Mouse (Mus musculus): Measurements from ENCODE around the gene Ramp2.

Ramp2 gene

DNA sequence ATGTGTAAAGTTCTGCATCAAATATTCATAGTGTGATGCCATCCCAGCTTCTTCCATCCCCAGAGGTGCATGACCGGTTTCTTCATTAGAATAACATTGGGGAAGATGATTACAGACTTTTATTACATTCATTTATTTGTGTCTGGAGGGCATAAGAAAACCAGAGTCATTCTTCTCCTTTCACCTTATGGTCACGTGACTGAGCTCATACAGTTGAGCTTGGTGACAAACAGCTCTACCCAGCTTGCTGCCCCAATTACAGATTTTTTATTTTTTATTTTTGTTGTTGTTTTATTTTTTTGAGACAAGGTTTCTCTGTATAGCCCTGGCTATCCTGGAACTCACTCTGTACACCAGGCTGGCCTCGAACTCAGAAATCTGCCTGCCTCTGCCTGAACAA, 26.6 kb downstream of the Ramp2 start:
- DNase-seq (ENCODE audit: low read depth) = no peak

DNA sequence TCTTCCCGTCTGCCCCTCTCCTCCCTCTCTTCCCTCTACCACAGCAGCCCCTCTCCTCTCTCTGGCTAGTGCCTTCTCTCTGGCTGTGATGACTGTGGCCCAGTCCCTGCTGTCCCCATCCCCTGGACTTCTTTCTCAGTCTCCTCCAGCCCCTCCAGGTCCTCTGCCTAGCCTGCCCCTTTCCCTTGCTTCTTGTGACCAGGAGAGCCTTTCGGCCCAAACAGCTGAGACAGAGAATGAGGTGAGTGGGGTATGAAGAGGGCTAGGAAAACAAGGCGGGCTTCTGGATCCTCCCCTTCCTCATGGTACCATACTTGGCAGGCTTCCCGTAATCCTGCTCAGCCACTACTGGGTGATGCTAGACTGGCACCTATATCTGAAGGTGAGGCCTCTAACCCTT, 29.5 kb downstream of the Ramp2 start:
- DNase-seq (ENCODE audit: low read depth) = no peak

DNA sequence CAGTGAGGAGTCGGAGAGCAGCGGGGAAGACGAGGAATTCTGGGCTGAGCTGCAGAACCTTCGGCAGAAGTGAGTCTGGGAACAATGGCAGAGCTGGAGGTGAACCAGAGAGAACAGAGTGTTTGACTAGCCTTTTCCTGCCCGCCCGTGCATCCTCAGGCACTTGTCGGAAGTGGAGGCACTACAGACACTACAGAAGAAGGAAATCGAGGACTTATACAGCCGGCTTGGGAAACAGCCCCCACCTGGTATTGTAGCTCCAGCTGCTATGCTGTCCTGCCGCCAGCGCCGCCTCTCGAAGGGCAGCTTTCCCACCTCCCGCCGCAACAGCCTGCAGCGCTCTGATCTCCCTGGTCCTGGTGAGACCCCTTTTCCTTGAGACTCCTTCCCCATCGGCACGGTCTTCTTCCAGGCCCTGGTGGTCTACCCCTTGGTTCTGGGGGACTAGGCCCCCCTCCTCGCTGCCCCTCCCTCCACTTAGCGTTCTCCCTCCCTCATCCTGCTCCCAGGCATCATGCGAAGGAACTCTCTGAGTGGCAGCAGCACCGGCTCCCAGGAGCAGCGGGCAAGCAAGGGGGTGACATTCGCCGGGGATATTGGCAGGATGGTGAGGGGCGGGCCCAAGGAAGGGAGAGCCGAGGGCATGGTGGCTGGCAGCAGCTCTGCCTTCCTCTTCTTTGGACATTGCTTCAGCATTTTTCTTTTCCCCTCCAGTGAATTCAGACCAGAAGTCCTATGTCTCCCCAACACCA, 30.7 kb downstream of the Ramp2 start:
- no peak for DNase-seq (ENCODE audit: low read depth)

DNA sequence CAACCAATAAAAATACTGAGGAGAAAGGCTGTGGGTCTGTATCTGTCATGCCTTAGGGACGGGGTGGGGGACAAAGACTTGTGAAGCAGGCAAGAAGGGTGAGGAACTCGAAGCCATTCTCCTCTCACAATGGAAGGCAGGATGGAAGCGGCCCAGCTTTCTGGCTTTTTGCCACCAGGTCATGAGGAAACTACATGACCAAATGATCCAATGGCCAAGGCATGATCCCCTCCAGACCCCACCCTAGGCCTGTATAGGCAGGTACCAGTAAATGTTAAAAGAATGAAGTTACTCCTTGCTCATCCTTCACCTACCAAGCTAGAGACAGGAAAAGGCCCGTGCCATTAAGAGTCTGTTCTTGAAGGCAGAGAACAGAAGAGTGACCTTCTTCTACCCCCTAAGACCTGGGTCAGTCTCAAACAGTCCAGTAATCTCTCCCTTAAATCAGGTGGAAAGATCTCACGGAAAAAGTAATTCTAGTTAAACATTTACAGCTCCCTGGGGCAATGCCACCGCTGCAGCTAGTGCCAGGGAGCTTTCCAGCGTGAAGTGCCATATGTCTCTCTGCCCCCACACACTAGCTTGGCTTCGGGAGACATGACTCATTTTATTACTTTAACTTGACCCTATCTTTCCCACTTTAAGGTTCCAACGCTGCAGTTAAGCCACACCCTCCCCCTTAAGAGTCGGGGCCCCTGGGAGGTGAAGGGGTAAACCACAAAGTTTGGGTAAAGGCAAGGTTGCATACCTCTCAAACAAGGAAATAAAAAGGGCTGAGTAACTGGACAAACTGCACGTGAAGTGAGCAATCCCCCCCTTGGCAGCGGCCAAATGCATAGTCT, 31.8 kb downstream of the Ramp2 start:
- peak; percentile 47 for DNase-seq (ENCODE audit: low read depth)

DNA sequence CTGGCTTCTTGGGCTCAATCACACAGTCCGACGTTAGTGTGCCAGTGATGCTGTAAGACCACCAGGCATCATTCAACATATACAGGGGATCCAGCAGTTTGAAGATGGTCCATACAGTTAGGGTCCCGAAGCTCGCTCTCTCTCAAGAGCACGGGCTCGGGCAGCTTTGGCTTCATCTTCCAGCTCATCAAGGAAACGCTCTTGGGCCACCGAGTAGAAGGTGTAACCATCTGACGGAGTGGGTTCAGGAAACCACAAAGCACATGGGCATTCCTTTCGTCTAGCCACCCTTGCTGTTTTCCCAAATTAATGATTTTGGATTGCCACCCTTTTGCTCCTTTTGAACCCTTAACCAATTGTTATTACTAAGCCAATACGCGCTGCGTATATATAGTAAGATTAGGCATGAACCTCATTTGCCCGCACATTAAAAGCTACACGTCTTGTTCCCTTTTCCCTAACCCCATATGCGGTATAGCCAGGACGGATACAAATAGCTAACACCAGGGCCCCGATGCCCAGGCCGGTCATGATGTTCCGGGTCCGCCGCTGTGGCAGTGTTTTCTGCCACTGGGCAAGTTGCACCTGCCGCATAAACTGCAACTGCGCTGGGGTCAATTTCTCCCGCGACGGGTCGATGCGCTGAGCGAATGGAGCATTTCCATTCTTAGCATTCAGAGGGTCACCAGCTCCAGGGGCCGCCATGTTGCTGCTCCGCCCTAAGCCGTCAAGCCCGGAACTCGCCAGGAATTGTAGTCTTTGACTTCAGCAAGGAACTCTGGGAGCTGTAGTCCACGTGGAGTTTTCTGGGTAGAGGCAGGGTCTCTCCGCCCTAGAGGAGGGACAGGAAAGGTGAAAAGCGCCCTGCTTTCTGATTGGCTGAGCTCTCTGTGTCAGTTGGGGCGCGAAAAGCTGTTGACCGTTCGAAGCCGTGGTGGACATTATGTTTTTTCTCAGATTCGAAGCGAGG, 32.7 kb downstream of the Ramp2 start, which contains the start of the genes Cntd1 and Coa3:
Gene Cntd1, plus strand, starts transcription at position 790 of the 970 bp plus-strand sequence.
Gene Coa3, minus strand, starts transcription at position 892 of the 970 bp plus-strand sequence.
- peak; percentile 79 for DNase-seq (ENCODE audit: low read depth)

DNA sequence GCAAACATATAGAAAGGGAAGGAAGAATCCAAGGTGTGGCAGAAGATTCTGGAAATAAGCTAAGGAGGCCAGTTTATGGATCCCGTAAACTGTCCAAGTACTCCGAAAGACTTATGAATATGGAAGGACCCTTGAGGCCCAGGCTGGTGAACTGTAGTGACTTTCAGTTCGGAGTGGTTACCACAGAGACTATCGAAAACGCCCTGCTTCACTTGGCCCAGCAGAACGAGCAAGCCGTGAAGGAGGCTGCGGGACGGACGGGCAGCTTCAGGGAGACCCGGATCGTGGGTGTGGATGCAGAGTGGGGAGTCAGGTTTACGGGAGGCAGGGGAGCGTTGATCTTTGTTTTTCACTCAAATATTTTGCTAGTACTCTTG, 33.4 kb downstream of the Ramp2 start:
- no peak for DNase-seq (ENCODE audit: low read depth)

DNA sequence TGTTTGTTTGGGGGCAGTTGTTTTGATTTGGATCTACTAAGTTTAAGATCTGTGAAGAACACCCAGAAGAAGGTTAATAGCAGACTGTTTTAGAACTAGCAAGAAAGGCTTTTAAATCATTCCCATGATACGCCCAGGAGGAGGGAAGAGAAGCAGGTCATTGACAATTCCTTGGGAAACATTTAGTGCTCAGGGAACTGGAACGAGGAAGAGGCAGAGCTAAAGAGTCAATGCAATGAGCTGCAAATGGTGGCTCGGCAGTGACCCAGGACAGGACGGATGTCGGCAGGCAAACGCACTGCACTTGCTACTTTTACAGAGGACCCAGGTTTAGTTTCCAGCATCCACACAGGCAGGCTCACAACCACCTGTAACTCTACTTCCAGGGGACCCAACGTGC, 35.0 kb downstream of the Ramp2 start:
- no peak for DNase-seq (ENCODE audit: low read depth)

DNA sequence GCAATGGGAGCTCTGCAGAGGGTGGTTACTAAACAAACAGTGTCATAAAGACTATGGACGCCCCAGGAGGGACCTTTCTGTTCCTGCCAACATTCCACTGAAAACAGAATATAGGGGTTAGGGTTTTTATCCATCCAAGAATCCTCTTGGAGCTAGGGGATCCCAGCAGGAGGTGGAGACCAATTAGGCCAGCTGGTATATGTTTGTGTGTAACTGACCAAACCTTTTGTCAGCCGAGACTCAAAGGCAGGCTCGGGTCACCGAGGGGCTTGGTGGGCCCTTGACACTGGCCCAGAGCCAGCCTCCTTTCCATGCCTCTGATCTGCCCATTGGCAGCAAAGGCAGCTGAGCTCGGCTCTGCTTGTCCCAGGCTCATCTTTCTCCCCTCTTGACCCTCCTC, 37.1 kb downstream of the Ramp2 start:
- DNase-seq (ENCODE audit: low read depth) = no peak

DNA sequence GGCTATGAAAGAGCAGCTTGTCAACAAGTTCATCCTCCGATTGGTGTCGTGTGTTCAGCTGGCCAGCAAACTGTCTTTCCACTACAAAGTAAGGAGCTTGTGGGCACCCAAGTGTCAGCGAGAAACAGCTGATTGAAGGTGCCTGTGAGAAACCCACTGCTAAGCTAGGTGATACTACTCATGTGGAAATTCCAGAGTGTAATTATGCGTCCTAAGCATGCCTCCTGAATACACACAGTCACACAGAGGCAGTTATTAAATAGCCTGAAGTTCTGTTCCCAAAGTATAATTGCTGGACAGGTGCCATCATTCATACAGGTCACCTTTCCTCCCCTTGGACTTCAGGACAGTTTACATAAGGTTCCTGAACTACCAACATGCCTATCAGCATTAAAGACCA, 38.0 kb downstream of the Ramp2 start:
- no peak for DNase-seq (ENCODE audit: low read depth)

DNA sequence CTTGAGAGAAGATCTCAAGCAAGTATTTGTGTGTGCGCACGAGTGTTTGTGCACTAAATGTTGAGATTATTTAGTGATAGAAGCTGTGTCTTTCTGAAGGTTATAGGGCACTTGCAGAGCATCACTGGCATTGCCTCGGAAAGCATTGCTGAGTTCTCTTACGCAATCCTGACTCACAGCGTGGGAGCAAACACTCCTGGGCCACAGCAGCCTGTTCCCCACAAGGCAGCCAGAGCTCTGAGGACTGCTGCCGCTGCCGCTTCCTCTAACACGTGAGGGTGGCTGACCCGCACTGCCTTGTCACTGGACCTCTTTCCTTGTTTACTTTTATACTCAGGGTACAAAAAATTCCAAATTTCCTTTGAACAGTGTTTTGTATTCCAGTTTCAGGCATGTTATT, 41.5 kb downstream of the Ramp2 start:
- DNase-seq (ENCODE audit: low read depth) = no peak

DNA sequence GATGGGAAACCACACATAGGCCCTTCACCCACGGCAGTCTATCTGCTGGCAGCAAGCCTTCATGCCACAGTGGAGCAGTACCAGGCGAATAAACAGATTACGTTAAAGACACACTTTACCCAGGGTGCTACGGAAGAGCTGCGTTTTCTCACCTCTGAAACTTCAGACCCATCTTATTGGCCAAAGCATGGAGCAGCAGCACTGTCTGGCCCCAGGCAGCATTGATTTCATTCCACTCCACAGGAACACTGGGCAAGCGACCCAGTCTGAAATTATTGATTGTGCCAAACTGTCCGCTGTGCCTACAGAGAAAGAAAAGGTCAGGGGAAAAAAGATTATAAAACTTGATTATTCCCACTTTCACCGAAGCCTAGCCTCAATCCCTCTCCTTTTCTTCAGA, 45.4 kb downstream of the Ramp2 start:
- no peak for DNase-seq (ENCODE audit: low read depth)

DNA sequence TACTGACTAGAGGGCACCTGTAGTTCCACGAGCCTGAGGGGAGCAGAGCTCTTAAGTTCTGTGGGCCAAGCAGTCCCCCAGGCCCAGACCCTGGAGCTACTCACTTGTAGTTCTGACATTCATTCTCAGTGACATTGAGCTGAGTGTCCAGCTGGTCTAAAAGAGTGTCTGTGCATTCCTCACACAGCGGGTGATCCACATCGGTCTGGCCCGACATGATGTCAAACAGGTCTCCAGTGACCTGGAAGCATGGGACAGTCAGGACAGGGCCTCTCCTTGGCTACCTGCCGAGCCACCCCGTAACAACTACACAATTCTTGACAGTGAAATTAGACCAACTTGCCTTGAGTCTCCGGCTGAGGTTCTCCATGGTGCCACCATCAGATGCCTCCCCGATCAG, 49.4 kb downstream of the Ramp2 start:
- DNase-seq (ENCODE audit: low read depth) = no peak

DNA sequence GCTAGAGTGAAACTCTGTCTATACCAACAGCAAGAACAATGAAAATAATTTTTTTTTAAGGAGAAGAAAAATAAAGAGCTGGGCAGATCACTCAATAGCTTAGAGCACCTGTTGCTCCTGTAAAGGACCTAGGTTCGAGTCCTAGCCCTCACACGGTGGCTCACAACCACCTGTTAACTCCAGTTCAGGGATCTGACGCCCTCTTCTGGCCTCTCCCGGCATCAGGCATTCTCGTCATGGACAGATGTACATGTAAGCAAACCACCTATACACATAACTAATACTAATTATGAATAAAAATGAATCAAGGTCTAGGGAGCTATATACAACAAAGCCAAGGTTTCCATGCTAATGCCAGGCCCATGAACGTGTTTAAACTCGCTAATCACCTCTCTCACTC, 55.1 kb downstream of the Ramp2 start:
- no peak for DNase-seq (ENCODE audit: low read depth)

DNA sequence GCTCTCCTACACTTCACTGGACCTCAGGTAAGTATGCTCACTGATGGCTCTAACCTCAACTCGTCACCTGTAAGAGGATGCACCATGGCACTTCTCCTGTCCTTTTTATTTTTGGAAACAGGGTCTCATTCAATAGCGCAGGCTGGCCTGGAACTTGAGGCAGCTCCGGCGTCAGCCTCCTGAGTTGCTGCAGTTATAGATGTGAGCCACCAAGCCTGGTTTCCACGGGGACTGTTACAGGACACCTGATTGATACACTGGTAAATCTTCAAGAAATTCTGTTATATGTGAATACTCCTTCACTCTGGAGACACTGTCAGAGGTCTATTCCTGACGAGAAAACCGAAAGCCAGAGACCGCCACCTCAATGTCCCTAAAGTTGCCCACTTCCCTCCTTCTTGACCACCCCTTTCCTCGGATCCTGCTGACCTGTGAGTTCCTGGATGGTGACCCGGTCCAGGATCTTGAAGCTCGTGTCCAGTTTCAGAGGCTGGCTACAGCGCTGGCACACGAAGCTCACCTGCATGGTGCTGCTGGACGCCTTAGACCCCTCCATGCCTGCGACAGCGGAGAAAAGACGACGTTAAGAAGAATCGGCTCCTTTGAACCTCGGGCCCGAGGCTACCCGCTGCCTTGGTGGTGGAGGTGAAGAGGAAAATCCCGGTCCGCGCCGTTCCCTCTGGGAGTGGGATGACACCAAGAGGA, 55.6 kb downstream of the Ramp2 start:
- no peak for DNase-seq (ENCODE audit: low read depth)

DNA sequence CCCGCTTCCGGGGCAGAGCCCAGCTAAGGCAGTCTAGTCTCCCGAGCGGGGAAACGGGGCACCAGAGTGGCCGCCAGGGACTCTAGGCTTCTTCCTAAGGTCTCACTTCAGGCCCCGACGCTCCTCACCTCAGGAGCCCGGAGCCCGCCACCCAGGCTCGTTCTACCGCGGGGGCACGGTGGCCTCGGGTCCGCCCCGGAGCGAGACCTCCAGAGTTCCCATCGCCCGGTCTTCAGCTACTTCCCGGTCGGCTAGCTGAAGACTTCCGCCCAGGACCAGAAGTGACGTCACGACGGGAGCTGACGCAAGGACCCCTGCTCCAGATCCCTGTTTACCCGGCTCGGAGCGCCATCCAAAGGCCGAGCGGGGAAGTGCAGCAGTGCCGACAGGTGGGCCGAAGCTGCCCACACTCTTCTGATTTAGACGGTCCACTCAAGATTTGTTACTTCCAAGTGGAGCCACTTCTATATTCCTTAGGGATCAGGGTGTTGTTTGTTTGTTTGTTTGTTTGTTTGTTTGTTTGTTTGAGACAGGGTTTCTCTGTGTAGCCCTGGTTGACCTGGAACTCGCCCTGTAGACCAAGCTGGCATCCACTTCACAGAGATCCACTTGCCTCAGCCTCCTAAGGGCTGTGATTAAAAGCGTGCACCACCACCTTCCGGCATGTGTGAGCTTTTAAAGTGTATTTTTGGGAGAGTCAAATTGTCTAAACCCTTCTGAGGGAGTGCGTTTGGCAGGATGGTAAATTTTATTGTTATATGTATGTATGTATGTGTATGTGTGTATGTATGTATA, 56.4 kb downstream of the Ramp2 start, which contains the start of gene Becn1:
Gene Becn1, minus strand, starts transcription at position 283 of the 795 bp plus-strand sequence.
- DNase-seq (ENCODE audit: low read depth) = peak; percentile 97

DNA sequence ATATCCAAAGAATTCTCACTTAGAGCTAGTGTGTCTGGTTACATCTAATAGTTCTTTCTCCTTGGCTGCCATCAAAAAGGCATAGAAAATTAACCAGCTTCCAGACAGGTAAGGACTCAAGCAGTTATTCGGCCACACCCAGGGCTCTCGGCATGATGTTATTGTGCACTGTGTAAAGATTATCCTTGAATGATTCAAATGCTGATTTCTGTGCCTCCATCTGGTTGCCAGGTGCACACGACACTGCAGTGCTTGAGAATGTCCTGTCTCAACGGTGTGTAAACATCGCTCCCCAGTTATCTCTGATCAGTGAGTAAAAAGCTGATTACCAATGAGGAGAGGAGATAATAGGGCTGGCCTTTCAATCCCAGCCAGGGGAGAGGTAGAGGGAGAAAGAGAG, 61.9 kb downstream of the Ramp2 start:
- no peak for DNase-seq (ENCODE audit: low read depth)
